Mouse (Mus musculus) G1E (cell line): ENCODE measurements around the gene Pbx1. TPM values are rescaled to one million over a fixed set of nuclear protein-coding genes. Genes with fewer than 3 reads are reported as not detected.

Experiments used
- ATAC-seq: 2 replicates; pipeline ENCODE4 v1.8.0; 2016; ENCODE audit warnings: mild to moderate bottlenecking; ENCODE audit not compliant: insufficient number of reproducible peaks, poor library complexity, low FRiP score, severe bottlenecking; ENCODE audit errors: extremely low read depth
- DNase-seq: peaks from one replicate; pipeline ENCODE4 v3.0.0; 2012; ENCODE audit warnings: low spot score
- H3K27me3 ChIP-seq: 2 replicates; pipeline ENCODE4 v1.6.1; 2012; ENCODE audit warnings: mild to moderate bottlenecking, low read length, inconsistent platforms; ENCODE audit not compliant: insufficient read depth
- H3K36me3 ChIP-seq: replicated peaks from 2 replicates; pipeline ENCODE3; 2012; ENCODE audit warnings: mild to moderate bottlenecking, inconsistent platforms
- H3K4me1 ChIP-seq: 2 replicates; pipeline ENCODE4 v1.6.1; 2012; ENCODE audit warnings: low read depth, low read length, inconsistent platforms, mixed read lengths; ENCODE audit not compliant: insufficient read depth
- H3K4me3 ChIP-seq: 2 replicates; pipeline ENCODE4 v1.5.1; 2012; ENCODE audit warnings: low read depth, mild to moderate bottlenecking, inconsistent platforms, low read length, moderate library complexity, mixed read lengths
- H3K9me3 ChIP-seq: replicated peaks from 2 replicates; pipeline ENCODE4 v1.6.1; 2012; ENCODE audit warnings: inconsistent platforms
- CTCF ChIP-seq: IDR thresholded peaks from 2 replicates; pipeline ENCODE4 v1.5.1; 2012; ENCODE audit warnings: low read depth, low read length, inconsistent platforms, mixed read lengths
- GATA1 ChIP-seq: IDR thresholded peaks from 2 replicates; pipeline ENCODE4 v1.6.1; 2012; ENCODE audit warnings: borderline replicate concordance, low read length, inconsistent platforms, mixed read lengths
- GATA2 ChIP-seq: IDR thresholded peaks from 2 replicates; pipeline ENCODE4 v1.6.1; 2012; ENCODE audit warnings: low read depth, low read length, inconsistent platforms, borderline replicate concordance
- POLR2AphosphoS5 ChIP-seq: IDR thresholded peaks from 2 replicates; pipeline ENCODE4 v1.6.1; 2012; ENCODE audit warnings: low read depth, low read length, inconsistent platforms; ENCODE audit not compliant: insufficient replicate concordance
- TAL1 ChIP-seq: conservative IDR thresholded peaks from 2 replicates; pipeline ENCODE4 v1.6.1; 2012; ENCODE audit warnings: low read depth, low read length, inconsistent platforms, mixed read lengths
- polyA plus RNA-seq: library from polyadenylated mRNA; stranded (reverse); fragments of >175 nt; gene quantifications from 2 replicates; pipeline ENCODE4 v1.2.3, GENCODE M21; 2012
- total RNA-seq, 2 experiments: library from RNA; stranded (forward) in 1 of 2; stranded (reverse) in 1 of 2; fragments of 200-1000 nt in 1 of 2; fragments of >200 nt in 1 of 2; fragmentation: Nextera tagmentation in 1 of 2; gene quantifications; 2 replicates each; pipeline ENCODE4 v1.2.3; 2014 to 2017

The Pbx1 gene
- total and polyA plus RNA-seq, 3 experiments = 0.11 to 0.23 TPM; not detected in 1

DNA sequence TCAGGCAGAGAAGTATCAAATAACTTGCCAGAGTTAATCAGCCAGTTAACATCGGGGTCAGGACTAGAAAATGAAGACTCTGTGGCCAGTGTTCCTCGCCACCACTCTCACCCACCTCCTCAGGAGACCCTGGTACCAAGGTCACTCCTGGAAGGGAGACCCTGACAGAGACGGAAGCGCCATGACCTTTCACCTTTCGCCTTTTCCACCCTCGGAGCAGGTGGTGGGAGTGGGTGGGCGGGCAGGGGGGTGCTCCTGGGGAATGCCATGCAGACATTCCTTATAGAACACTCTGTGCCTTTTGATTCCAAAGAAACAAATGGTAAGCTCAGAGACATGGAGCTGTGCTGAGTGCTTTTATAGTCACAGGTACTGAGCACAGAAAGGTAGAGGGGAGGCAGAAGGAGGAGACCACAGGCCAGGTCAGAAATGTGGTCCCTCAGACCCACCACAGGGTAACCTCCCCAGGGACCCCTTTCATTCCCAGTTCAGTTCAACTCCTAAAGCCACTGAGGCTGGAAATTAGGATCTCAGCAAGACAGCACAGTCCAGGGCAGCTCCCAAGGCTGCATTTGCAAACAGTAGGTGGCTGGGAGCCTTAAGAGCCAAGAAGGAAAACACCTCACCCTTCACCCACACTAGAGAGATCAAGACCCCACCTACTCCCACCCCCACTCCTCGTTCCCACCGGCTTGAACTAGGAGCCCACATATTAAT lies 49.8 kb downstream of the Pbx1 start:
- ATAC-seq (no peak), DNase-seq (no peak)
- Histone ChIP-seq H3K4me3 (no peak overlapping the region), H3K9me3 (peaks cover 59% of the 10 kb centered on the region), H3K36me3 (no peaks in the 10 kb centered on the region), H3K4me1 (no peaks in the 10 kb centered on the region), H3K27me3 (no peaks in the 10 kb centered on the region)
- TF ChIP-seq GATA2 (no peak), TAL1 (no peak), POLR2AphosphoS5 (no peak), CTCF (no peak), GATA1 (no peak)

DNA sequence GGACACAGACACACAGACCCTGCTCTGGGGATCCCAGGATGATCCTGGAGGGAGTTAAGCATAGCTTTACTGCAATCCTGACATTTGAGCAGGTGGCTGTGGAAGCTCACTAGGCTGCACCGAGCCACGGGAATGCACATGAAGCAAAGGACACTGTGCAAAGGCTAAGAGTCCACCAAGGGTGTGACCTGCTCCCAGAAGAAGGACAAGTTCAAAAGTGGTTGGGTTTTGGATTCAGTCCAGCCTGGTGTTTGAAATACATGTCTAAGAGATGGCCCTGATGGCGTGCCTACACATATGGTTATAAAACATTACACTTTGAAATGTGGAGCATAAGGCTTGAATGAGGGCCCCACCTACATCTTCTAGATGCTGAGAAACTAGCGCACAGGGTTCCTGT lies 50.6 kb downstream of the Pbx1 start:
- Histone ChIP-seq H3K4me3 (no peak overlapping the region), H3K27me3 (no peaks in the 10 kb centered on the region), H3K36me3 (no peaks in the 10 kb centered on the region), H3K9me3 (peaks cover 56% of the 10 kb centered on the region), H3K4me1 (no peaks in the 10 kb centered on the region)
- no peak for TF ChIP-seq GATA2
- no peak for TF ChIP-seq POLR2AphosphoS5
- TF ChIP-seq TAL1 = no peak
- no peak for TF ChIP-seq CTCF
- no peak for TF ChIP-seq GATA1
- DNase-seq (no peak), ATAC-seq (no peak)

GRCm38 (mm10) chr1:168380241-168380770 lies 51.8 kb downstream of the Pbx1 start:
- ATAC-seq (no peak), DNase-seq (no peak)
- Histone ChIP-seq H3K4me1 (no peaks in the 10 kb centered on the region), H3K36me3 (no peaks in the 10 kb centered on the region), H3K4me3 (no peak overlapping the region), H3K27me3 (no peaks in the 10 kb centered on the region), H3K9me3 (peaks cover 52% of the 10 kb centered on the region)
- TF ChIP-seq GATA2 (no peak), POLR2AphosphoS5 (no peak), GATA1 (no peak), CTCF (no peak), TAL1 (no peak)

DNA sequence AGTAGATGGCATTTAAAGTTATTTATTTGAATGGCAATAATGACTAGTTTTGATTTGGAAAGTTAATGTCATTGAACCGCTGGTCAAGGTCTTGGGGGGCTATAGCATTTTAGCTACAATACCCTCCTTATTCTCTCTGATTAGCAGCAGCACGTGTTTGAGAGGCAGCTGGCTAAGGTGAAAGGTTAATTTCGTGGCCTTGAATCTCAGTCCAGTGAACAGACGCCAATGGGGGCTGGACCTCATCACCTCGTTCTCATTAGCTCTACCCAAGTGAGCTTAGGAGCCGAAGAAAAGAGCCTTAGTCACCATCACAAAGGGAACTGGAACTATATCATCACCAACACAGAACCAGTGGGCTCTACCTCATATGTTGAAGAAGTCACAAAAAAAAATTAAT lies 54.4 kb downstream of the Pbx1 start:
- DNase-seq (no peak), ATAC-seq (no peak)
- TF ChIP-seq GATA1 (no peak), TAL1 (no peak), CTCF (no peak), POLR2AphosphoS5 (no peak), GATA2 (no peak)
- Histone ChIP-seq H3K9me3 (peaks cover 51% of the 10 kb centered on the region), H3K36me3 (no peaks in the 10 kb centered on the region), H3K4me3 (no peak overlapping the region), H3K27me3 (no peaks in the 10 kb centered on the region), H3K4me1 (no peaks in the 10 kb centered on the region)

GRCm38 (mm10) chr1:168376330-168376729 lies 55.7 kb downstream of the Pbx1 start:
- H3K4me3 ChIP-seq = no peak overlapping the region
- H3K27me3 ChIP-seq = no peaks in the 10 kb centered on the region
- H3K36me3 ChIP-seq = no peaks in the 10 kb centered on the region
- no peak for TF ChIP-seq GATA1
- no peak for TF ChIP-seq GATA2
- DNase-seq (no peak), ATAC-seq (no peak)
- H3K9me3 ChIP-seq = peaks cover 44% of the 10 kb centered on the region
- H3K4me1 ChIP-seq = no peaks in the 10 kb centered on the region

DNA sequence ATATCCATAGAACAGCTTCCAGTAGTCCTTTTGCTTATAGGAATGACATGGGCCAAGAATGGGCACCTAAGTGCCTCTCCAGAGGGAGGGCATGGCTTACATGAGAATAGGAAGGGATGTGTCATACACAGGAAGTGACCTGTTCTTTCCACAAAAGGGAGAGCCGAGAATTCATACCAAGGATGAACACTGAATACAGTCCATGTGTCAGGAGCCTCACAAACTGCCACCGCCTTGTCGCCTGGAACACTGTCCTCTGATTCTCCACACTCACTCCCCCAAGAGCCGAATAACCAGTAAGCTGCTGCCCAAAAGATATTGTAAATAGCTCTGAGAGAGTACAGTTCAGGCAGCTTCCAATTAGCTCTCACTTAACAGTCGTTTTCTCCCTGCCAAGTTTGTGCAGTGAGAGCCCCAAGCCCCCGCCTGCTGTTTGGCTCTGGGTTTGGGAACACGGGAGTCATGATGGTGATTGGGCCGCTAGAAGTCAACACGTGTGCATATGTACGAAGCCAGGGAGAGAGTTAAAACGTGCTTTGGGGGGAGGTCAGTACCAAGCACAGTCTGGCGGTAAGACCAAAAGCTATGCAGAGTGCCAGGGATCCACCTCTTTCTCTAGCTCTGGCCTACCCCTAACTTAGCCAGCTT lies 57.0 kb downstream of the Pbx1 start:
- Histone ChIP-seq H3K4me1 (no peaks in the 10 kb centered on the region), H3K36me3 (no peaks in the 10 kb centered on the region), H3K9me3 (peaks cover 39% of the 10 kb centered on the region), H3K4me3 (no peak overlapping the region), H3K27me3 (no peaks in the 10 kb centered on the region)
- DNase-seq = no peak
- TF ChIP-seq GATA2 = no peak
- TF ChIP-seq CTCF = no peak
- no peak for TF ChIP-seq POLR2AphosphoS5
- TF ChIP-seq TAL1 = no peak
- TF ChIP-seq GATA1 = no peak
- ATAC-seq = no peak

GRCm38 (mm10) chr1:168372089-168372488 lies 60.0 kb downstream of the Pbx1 start:
- H3K9me3 ChIP-seq = peaks cover 35% of the 10 kb centered on the region
- no peaks in the 10 kb centered on the region for H3K27me3 ChIP-seq
- H3K4me3 ChIP-seq = no peak overlapping the region
- ATAC-seq (no peak), DNase-seq (no peak)
- no peaks in the 10 kb centered on the region for H3K4me1 ChIP-seq
- H3K36me3 ChIP-seq = no peaks in the 10 kb centered on the region
- TF ChIP-seq GATA2 = no peak
- no peak for TF ChIP-seq POLR2AphosphoS5
- TF ChIP-seq CTCF = no peak
- TF ChIP-seq GATA1 = no peak
- no peak for TF ChIP-seq TAL1
